Mouse (Mus musculus) hematopoietic stem cell, adult 5-6 weeks (primary cell): ENCODE results near the gene Ptbp3. TPM values are rescaled to one million over a fixed set of nuclear protein-coding genes. Genes with fewer than 3 reads are reported as not detected.

Experiments used
- ATAC-seq, 2 experiments: fragments of 125-278 bp in 1 of 2; replicated peaks in 1 of 2; 2 replicates each; pipeline ENCODE4 v1.8.0; 2016 to 2017; ENCODE audit warnings: inconsistent platforms in 2 of 2, mild to moderate bottlenecking in 2 of 2, moderate number of reproducible peaks in 2 of 2, low read depth in 1 of 2, moderate TSS enrichment in 1 of 2; ENCODE audit not compliant: low FRiP score in 2 of 2, poor library complexity in 2 of 2, severe bottlenecking in 2 of 2, insufficient read depth in 1 of 2, low TSS enrichment in 1 of 2
- total RNA-seq: library from RNA; stranded (forward); fragments of 172-1452, 232-1000 nt; gene quantifications from 2 replicates; pipeline ENCODE4 v1.2.3, GENCODE M21; 2017

Ptbp3 gene
- total RNA-seq, 1 experiment from 2014 or later, result 215 TPM

- peak in 1 of 2 experiments; percentile 36; a peak in 1 of 4 replicates for ATAC-seq
These were observed 93.7 kb downstream of the Ptbp3 start for GRCm38 (mm10) chr4:59455465-59455864.

DNA sequence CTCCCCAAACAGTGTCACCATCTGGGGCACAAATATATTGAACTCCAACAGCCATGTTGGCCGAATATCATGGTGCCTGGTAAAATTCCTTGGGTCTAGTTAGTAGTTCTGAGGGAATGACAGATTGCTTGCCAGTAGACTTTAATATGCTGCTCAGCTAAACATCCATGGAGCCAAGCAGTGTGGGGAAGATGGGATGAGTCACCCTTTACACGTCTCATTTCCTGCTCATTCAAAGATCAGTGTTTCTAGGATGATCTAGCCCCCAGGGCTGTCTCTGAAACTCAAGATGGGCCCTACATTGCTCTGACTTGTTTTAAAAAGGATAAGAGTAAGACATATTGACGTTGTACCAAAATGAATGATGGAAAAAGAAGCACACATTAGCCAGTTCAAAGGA lies 95.1 kb downstream of the Ptbp3 start:
- ATAC-seq, result no peak

DNA sequence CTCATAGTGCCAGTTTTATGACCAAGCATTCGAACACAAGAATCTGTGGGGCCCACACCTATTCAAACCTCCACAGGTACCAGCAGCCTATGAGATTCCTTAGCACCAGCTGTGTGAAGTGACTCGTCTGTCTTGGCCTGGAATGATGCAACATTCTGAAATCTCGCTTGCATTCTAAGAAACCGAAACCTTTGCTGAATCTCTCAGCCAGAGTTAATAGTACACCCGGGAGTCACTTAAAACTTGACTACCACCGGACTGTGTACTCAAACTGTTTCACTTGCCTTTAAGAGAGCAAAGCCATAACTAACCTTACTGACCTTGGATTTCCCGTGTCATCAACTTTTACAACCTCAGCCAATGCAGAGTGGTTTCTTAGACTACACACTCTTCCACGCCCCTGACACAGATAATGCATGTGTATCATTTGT lies 96.6 kb downstream of the Ptbp3 start:
- 0 out of 4 replicates have a peak, but pooled peaks of 1 of the 2 experiments have one; percentile 12 for ATAC-seq

- ATAC-seq, result no peak
These were observed 98.3 kb downstream of the Ptbp3 start for GRCm38 (mm10) chr4:59450906-59451305.

- no peak for ATAC-seq
These were observed 98.8 kb downstream of the Ptbp3 start for GRCm38 (mm10) chr4:59450234-59450854.

GRCm38 (mm10) chr4:59447296-59447695 lies 101.9 kb downstream of the Ptbp3 start:
- no peak for ATAC-seq

- ATAC-seq, result peak; percentile 80 to 85
These were observed 103.6 kb downstream of the Ptbp3 start for GRCm38 (mm10) chr4:59445516-59445915.

GRCm38 (mm10) chr4:59444994-59445393 lies 104.2 kb downstream of the Ptbp3 start:
- no peak for ATAC-seq

GRCm38 (mm10) chr4:59444085-59444484 lies 105.1 kb downstream of the Ptbp3 start:
- peak; percentile 25 to 40; a peak in 3 of 4 replicates for ATAC-seq

DNA sequence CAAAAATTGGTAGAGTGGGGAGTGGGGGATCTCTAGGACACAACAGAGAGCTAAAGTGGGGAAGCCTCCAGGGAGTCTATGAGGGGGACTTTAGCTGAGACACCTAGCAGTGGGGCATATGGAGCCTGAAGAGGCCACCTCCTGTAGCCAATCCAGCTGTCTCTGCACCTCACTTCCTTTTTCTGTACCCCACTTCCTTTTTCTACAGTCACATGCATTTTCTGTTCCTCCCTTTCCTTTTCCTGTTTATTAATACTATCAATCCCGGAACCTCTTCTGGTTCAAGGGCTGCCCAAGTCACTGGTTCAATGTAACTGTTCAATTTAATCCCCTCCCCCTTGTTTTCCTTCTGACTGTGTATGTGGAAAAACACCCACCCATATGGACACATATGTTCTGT lies 107.9 kb downstream of the Ptbp3 start:
- peak in 1 of 2 experiments; percentile 7; a peak in 1 of 4 replicates for ATAC-seq

DNA sequence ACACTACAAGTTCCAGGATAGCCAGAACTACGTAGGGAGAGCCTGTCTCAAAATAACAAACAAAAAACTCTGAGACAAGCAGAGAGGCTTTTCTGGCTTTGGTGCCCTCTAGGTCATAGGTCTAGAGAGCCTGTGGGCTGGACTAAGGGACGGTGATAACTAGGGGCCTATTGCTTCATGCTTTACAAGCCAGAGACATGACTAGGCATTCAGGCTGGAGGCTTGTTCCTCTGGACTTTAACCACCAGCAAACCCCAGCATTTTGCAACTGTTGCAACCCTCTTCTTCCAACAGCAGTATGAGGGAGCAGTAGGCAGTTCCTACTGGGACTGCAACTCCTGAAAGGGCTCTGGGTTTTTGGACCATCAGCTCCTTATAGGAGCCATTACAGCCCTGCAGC lies 109.2 kb downstream of the Ptbp3 start:
- ATAC-seq, result peak; percentile 61 to 64

GRCm38 (mm10) chr4:59439041-59439440 lies 110.1 kb downstream of the Ptbp3 start:
- ATAC-seq, result no peak

- peak; percentile 55 to 68 for ATAC-seq
These were observed 110.9 kb downstream of the Ptbp3 start, which contains the start of gene Susd1 for GRCm38 (mm10) chr4:59437990-59438854. Susd1 (minus strand) TSS chr4:59438633.

DNA sequence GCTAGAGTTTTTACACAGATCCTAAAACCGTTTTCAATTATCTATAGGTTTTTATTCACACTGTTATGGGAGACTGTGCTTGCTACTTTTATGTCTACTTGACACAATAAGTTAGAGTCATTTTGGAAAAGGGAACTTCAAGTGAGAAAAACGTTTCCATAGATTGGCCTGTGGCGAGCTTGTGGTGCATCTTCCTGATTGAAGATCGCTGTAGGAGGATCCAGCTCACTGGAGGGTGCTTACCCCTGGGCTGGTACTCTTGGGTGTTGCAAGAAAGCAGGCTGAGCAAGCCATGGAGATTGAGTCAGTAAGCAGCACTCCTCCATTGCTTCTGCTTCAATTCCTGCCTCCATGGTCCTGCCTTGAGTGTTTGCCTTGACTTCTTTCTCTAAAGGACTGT lies 113.2 kb downstream of the Ptbp3 start:
- no peak; a peak in 1 of 4 replicates for ATAC-seq

GRCm38 (mm10) chr4:59434039-59434438 lies 115.1 kb downstream of the Ptbp3 start:
- ATAC-seq, result no peak

GRCm38 (mm10) chr4:59429128-59429527 lies 120.0 kb downstream of the Ptbp3 start:
- ATAC-seq, result no peak

DNA sequence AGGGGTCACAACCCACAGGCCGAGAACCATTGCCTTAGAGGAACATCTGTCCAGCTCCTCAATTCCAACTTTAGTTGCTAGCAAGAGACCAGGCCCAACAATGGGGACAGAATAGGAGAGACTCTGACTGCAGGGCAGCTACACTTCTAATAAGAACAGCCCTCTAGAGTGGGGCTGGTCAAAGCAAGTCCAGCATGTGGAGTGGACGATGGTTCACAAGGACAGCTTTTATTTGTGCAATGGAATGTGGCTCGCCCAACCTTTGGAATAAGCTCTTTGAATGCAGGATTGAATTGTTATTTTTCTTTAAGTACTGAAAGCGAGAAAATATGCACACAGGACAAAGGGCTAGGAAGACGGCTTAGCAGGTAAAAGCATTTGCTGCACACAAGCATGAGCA lies 122.7 kb downstream of the Ptbp3 start:
- no peak for ATAC-seq

- ATAC-seq, result no peak
These were observed 126.4 kb downstream of the Ptbp3 start for GRCm38 (mm10) chr4:59422808-59423207.
